Mouse (Mus musculus) CH12.LX (cell line): ENCODE results near the gene Aff3. TPM values are rescaled to one million over a fixed set of nuclear protein-coding genes. Genes with fewer than 3 reads are reported as not detected.

Source experiments
- DNase-seq: peaks from one replicate; pipeline ENCODE4 v3.0.0-alpha.2; 2013; ENCODE audit errors: extremely low read depth
- H3K27ac ChIP-seq: 2 replicates; pipeline ENCODE4 v1.5.1; 2012; ENCODE audit warnings: low read depth, mild to moderate bottlenecking, control low read depth, moderate library complexity; ENCODE audit not compliant: insufficient read depth
- H3K27me3 ChIP-seq: replicated peaks from 2 replicates; pipeline ENCODE3; 2012; ENCODE audit warnings: inconsistent platforms
- H3K36me3 ChIP-seq, 2 experiments: replicated peaks in 1 of 2; 2 replicates each; pipeline versions ENCODE3 to v1.6.1; 2012; ENCODE audit warnings: inconsistent platforms in 1 of 2, low read length in 1 of 2, mild to moderate bottlenecking in 1 of 2, mixed read lengths in 1 of 2, moderate library complexity in 1 of 2; ENCODE audit not compliant: control insufficient read depth in 1 of 2, insufficient read depth in 1 of 2
- H3K4me1 ChIP-seq, 2 experiments: 2 replicates each; pipeline ENCODE4 v1.6.1; 2012; ENCODE audit warnings: inconsistent platforms in 1 of 2, moderate library complexity in 1 of 2; ENCODE audit not compliant: insufficient read depth in 2 of 2, control insufficient read depth in 1 of 2
- H3K4me2 ChIP-seq: 2 replicates; pipeline ENCODE4 v1.6.1; 2012; ENCODE audit warnings: low read depth, mild to moderate bottlenecking, control low read depth; ENCODE audit not compliant: poor library complexity, insufficient read depth, severe bottlenecking
- H3K4me3 ChIP-seq, 3 experiments: fragments of 150-350 bp in 1 of 3; sonication (generic) in 1 of 3; replicated peaks in 1 of 3; 2 replicates each; pipeline versions ENCODE3 to v1.5.1; 2011 to 2012; ENCODE audit warnings: low read depth in 2 of 3, low read length in 2 of 3, mild to moderate bottlenecking in 2 of 3, moderate library complexity in 2 of 3, control low read depth in 1 of 3, improper control_type of control experiment in 1 of 3, inconsistent platforms in 1 of 3, mixed read lengths in 1 of 3; ENCODE audit not compliant: poor library complexity in 1 of 3
- H3K79me2 ChIP-seq: replicated peaks from 2 replicates; pipeline ENCODE4 v1.6.1; 2012; ENCODE audit warnings: mild to moderate bottlenecking, moderate library complexity; ENCODE audit not compliant: control insufficient read depth, poor library complexity, insufficient read depth, severe bottlenecking; ENCODE audit errors: extremely low read depth
- H3K9ac ChIP-seq: 2 replicates; pipeline ENCODE4 v1.6.1; 2012; ENCODE audit warnings: low read depth, mild to moderate bottlenecking, control low read depth, moderate library complexity; ENCODE audit not compliant: insufficient read depth
- H3K9me3 ChIP-seq: replicated peaks from 2 replicates; pipeline ENCODE3; 2012; ENCODE audit warnings: low read length, inconsistent platforms, mixed read lengths
- BHLHE40 ChIP-seq: IDR thresholded peaks from 2 replicates; pipeline ENCODE4 v1.6.1; 2011; ENCODE audit warnings: mild to moderate bottlenecking, low read depth, low read length, improper control_type of control experiment
- CHD1 ChIP-seq: IDR thresholded peaks from 2 replicates; pipeline ENCODE4 v1.6.1; 2012; ENCODE audit warnings: low read depth, low read length, improper control_type of control experiment, inconsistent platforms
- E2F4 ChIP-seq: IDR thresholded peaks from 2 replicates; pipeline ENCODE4 v1.6.1; 2011; ENCODE audit warnings: low read depth, low read length, improper control_type of control experiment; ENCODE audit not compliant: insufficient replicate concordance
- ELF1 ChIP-seq: IDR thresholded peaks from 2 replicates; pipeline ENCODE4 v1.6.1; 2014; ENCODE audit warnings: low read depth, mild to moderate bottlenecking, inconsistent platforms, low read length, improper control_type of control experiment
- EP300 ChIP-seq: IDR thresholded peaks from 2 replicates; pipeline ENCODE4 v1.6.1; 2011; ENCODE audit warnings: low read length, improper control_type of control experiment
- ETS1 ChIP-seq: conservative IDR thresholded peaks from 2 replicates; pipeline ENCODE4 v1.6.1; 2012; ENCODE audit warnings: low read depth, mild to moderate bottlenecking, inconsistent platforms, low read length, improper control_type of control experiment, moderate library complexity
- GABPA ChIP-seq: IDR thresholded peaks from 2 replicates; pipeline ENCODE4 v1.6.1; 2012; ENCODE audit warnings: low read depth, low read length, improper control_type of control experiment, inconsistent platforms; ENCODE audit not compliant: insufficient replicate concordance
- IRF4 ChIP-seq: IDR thresholded peaks from 2 replicates; pipeline ENCODE4 v1.6.1; 2014; ENCODE audit warnings: low read depth, mild to moderate bottlenecking, inconsistent platforms, low read length, improper control_type of control experiment
- JUN ChIP-seq: IDR thresholded peaks from 2 replicates; pipeline ENCODE4 v1.6.1; 2011; ENCODE audit warnings: low read depth, mild to moderate bottlenecking, low read length, improper control_type of control experiment, moderate library complexity; ENCODE audit not compliant: insufficient read depth
- JUND ChIP-seq: conservative IDR thresholded peaks from 2 replicates; pipeline ENCODE4 v1.6.1; 2011; ENCODE audit warnings: low read depth, low read length, improper control_type of control experiment
- KAT2A ChIP-seq: IDR thresholded peaks from 2 replicates; pipeline ENCODE4 v1.6.1; 2012; ENCODE audit warnings: low read length, improper control_type of control experiment, inconsistent platforms; ENCODE audit not compliant: insufficient replicate concordance
- MAFK ChIP-seq: IDR thresholded peaks from 2 replicates; pipeline ENCODE4 v1.6.1; 2011; ENCODE audit warnings: low read length, improper control_type of control experiment; ENCODE audit not compliant: insufficient replicate concordance
- MAZ ChIP-seq: IDR thresholded peaks from 2 replicates; pipeline ENCODE4 v1.6.1; 2012; ENCODE audit warnings: low read depth, mild to moderate bottlenecking, inconsistent platforms, low read length, improper control_type of control experiment, moderate library complexity
- MEF2A ChIP-seq: IDR thresholded peaks from 2 replicates; pipeline ENCODE4 v1.6.1; 2014; ENCODE audit warnings: low read depth, mild to moderate bottlenecking, inconsistent platforms, low read length, improper control_type of control experiment, borderline replicate concordance
- NELFE ChIP-seq: IDR thresholded peaks from 2 replicates; pipeline ENCODE4 v1.6.1; 2011; ENCODE audit warnings: low read depth, low read length, improper control_type of control experiment
- PAX5 ChIP-seq: IDR thresholded peaks from 2 replicates; pipeline ENCODE4 v1.6.1; 2012; ENCODE audit warnings: low read length, inconsistent platforms, mixed read lengths
- POLR2AphosphoS2 ChIP-seq: IDR thresholded peaks from 2 replicates; pipeline ENCODE4 v1.6.1; 2011; ENCODE audit warnings: low read depth, low read length, improper control_type of control experiment
- RAD21 ChIP-seq: IDR thresholded peaks from 2 replicates; pipeline ENCODE4 v1.6.1; 2011; ENCODE audit warnings: low read depth, mild to moderate bottlenecking, low read length, improper control_type of control experiment, moderate library complexity
- RCOR1 ChIP-seq: conservative IDR thresholded peaks from 2 replicates; pipeline ENCODE4 v1.6.1; 2012; ENCODE audit warnings: low read depth, mild to moderate bottlenecking, inconsistent platforms, low read length, improper control_type of control experiment
- SIN3A ChIP-seq: IDR thresholded peaks from 2 replicates; pipeline ENCODE4 v1.6.1; 2012; ENCODE audit warnings: low read length, improper control_type of control experiment, inconsistent platforms
- SMC3 ChIP-seq: IDR thresholded peaks from 2 replicates; pipeline ENCODE4 v1.6.1; 2011; ENCODE audit warnings: low read depth, low read length, improper control_type of control experiment
- TBP ChIP-seq: conservative IDR thresholded peaks from 2 replicates; pipeline ENCODE4 v1.6.1; 2011; ENCODE audit warnings: low read depth, low read length, improper control_type of control experiment
- TCF12 ChIP-seq: IDR thresholded peaks from 2 replicates; pipeline ENCODE4 v1.6.1; 2014; ENCODE audit warnings: low read depth, mild to moderate bottlenecking, inconsistent platforms, low read length, improper control_type of control experiment
- UBTF ChIP-seq: IDR thresholded peaks from 2 replicates; pipeline ENCODE4 v1.6.1; 2012; ENCODE audit warnings: low read depth, mild to moderate bottlenecking, inconsistent platforms, low read length, improper control_type of control experiment, moderate library complexity
- USF1 ChIP-seq: IDR thresholded peaks from 2 replicates; pipeline ENCODE4 v1.6.1; 2014; ENCODE audit warnings: low read depth, mild to moderate bottlenecking, inconsistent platforms, low read length, improper control_type of control experiment
- USF2 ChIP-seq: conservative IDR thresholded peaks from 2 replicates; pipeline ENCODE4 v1.6.1; 2011; ENCODE audit warnings: low read depth, low read length, improper control_type of control experiment
- ZC3H11A ChIP-seq: IDR thresholded peaks from 2 replicates; pipeline ENCODE4 v1.6.1; 2012; ENCODE audit warnings: low read depth, mild to moderate bottlenecking, inconsistent platforms, low read length, improper control_type of control experiment
- ZKSCAN1 ChIP-seq: IDR thresholded peaks from 2 replicates; pipeline ENCODE4 v1.6.1; 2012; ENCODE audit warnings: low read depth, inconsistent platforms, low read length, improper control_type of control experiment, borderline replicate concordance
- ZNF384 ChIP-seq: IDR thresholded peaks from 2 replicates; pipeline ENCODE4 v1.6.1; 2012; ENCODE audit warnings: low read depth, low read length, improper control_type of control experiment, inconsistent platforms
- dilution Hi-C: fragments of 300-500 bp; cut with MboI; formaldehyde crosslinking; loops from 2 replicates; pipeline ENCODE4 v1.14.3; 2020; ENCODE audit warnings: low sequenced_read_pairs; ENCODE audit not compliant: extremely low pct_unique_long_range_greater_than_20kb, extremely low pct_ligation_motif_present
- in situ Hi-C: fragments of 300-500 bp; cut with MboI; formaldehyde crosslinking; loops from 3 replicates; pipeline ENCODE4 v1.14.3; 2019; ENCODE audit warnings: low sequenced_read_pairs, low pct_ligation_motif_present, low pct_unique_long_range_greater_than_20kb, mixed read lengths
- polyA plus RNA-seq: library from polyadenylated mRNA; unstranded; fragments of >175 nt; gene quantifications from 2 replicates; pipeline ENCODE4 v1.2.1, GENCODE M21; 2012; ENCODE audit warnings: low read depth; ENCODE audit not compliant: insufficient read length
- total RNA-seq, 2 experiments: library from RNA; depleted of rRNA; stranded (reverse); fragments of 300-350 nt in 1 of 2; fragments of >200 nt in 1 of 2; gene quantifications; 2 replicates each; pipeline ENCODE4 v1.2.3; 2012 to 2014

Aff3 gene
- total and polyA plus RNA-seq, 3 experiments = 5.1 to 29.9 (median 7.7) TPM

- H3K36me3 ChIP-seq = peaks cover 0 to 49% of the 10 kb centered on the region in 2 experiments
- H3K9me3 ChIP-seq = no peaks in the 10 kb centered on the region
- no peaks in the 10 kb centered on the region for H3K79me2 ChIP-seq
- no peak overlapping the region for H3K9ac ChIP-seq
- no peak for DNase-seq
- H3K4me2 ChIP-seq = no peak overlapping the region
- no peaks in the 10 kb centered on the region for H3K4me1 ChIP-seq
- dilution Hi-C loops = no loop called here
- in situ Hi-C loops = no loop called here
- H3K27ac ChIP-seq = no peak overlapping the region
- no peaks in the 10 kb centered on the region for H3K27me3 ChIP-seq
- TF ChIP-seq SIN3A = no peak
- TF ChIP-seq IRF4 = no peak
- TF ChIP-seq E2F4 = no peak
- TF ChIP-seq RCOR1 = no peak
- TF ChIP-seq NELFE = no peak
- TF ChIP-seq ZC3H11A = no peak
- no peak for TF ChIP-seq MAZ
- TF ChIP-seq POLR2AphosphoS2 = no peak
- TF ChIP-seq MEF2A = no peak
- TF ChIP-seq TBP = no peak
- TF ChIP-seq ZNF384 = no peak
- TF ChIP-seq CHD1 = no peak
- no peak for TF ChIP-seq JUN
- TF ChIP-seq USF2 = no peak
- no peak for TF ChIP-seq ETS1
- TF ChIP-seq JUND = no peak
- no peak for TF ChIP-seq ZKSCAN1
- TF ChIP-seq, all 38 proteins: peak for 0
- no peak overlapping the region for H3K4me3 ChIP-seq
Observed at GRCm38 (mm10) chr1:38291915-38292314, 372.8 kb downstream of the Aff3 start.

GRCm38 (mm10) chr1:38291497-38291896, 373.3 kb downstream of the Aff3 start:
- no peaks in the 10 kb centered on the region for H3K9me3 ChIP-seq
- no peaks in the 10 kb centered on the region for H3K27me3 ChIP-seq
- H3K36me3 ChIP-seq = peaks cover 0 to 49% of the 10 kb centered on the region in 2 experiments
- no peak for DNase-seq
- H3K4me3 ChIP-seq = no peak overlapping the region
- H3K79me2 ChIP-seq = no peaks in the 10 kb centered on the region
- H3K9ac ChIP-seq = no peak overlapping the region
- no peak overlapping the region for H3K27ac ChIP-seq
- dilution Hi-C loops (no loop called here), in situ Hi-C loops (no loop called here)
- TF ChIP-seq MEF2A (no peak), JUN (no peak), RAD21 (no peak), USF1 (no peak), SMC3 (no peak), ZNF384 (no peak), SIN3A (no peak), GABPA (no peak), EP300 (no peak), UBTF (no peak), PAX5 (no peak), NELFE (no peak), BHLHE40 (no peak), POLR2AphosphoS2 (no peak), MAFK (no peak), ELF1 (no peak), KAT2A (no peak), TCF12 (no peak)
- no peaks in the 10 kb centered on the region for H3K4me1 ChIP-seq
- no peak overlapping the region for H3K4me2 ChIP-seq
